Mouse (Mus musculus) CH12.LX (cell line): ENCODE data around the gene Plekha5. TPM values are rescaled to one million over a fixed set of nuclear protein-coding genes. Genes with fewer than 3 reads are reported as not detected.

Experiments
- DNase-seq: peaks from one replicate; pipeline ENCODE4 v3.0.0-alpha.2; 2013; ENCODE audit errors: extremely low read depth
- H3K27ac ChIP-seq: 2 replicates; pipeline ENCODE4 v1.5.1; 2012; ENCODE audit warnings: low read depth, mild to moderate bottlenecking, control low read depth, moderate library complexity; ENCODE audit not compliant: insufficient read depth
- H3K27me3 ChIP-seq: replicated peaks from 2 replicates; pipeline ENCODE3; 2012; ENCODE audit warnings: inconsistent platforms
- H3K36me3 ChIP-seq, 2 experiments: replicated peaks in 1 of 2; 2 replicates each; pipeline versions ENCODE3 to v1.6.1; 2012; ENCODE audit warnings: inconsistent platforms in 1 of 2, low read length in 1 of 2, mild to moderate bottlenecking in 1 of 2, mixed read lengths in 1 of 2, moderate library complexity in 1 of 2; ENCODE audit not compliant: control insufficient read depth in 1 of 2, insufficient read depth in 1 of 2
- H3K4me1 ChIP-seq, 2 experiments: 2 replicates each; pipeline ENCODE4 v1.6.1; 2012; ENCODE audit warnings: inconsistent platforms in 1 of 2, moderate library complexity in 1 of 2; ENCODE audit not compliant: insufficient read depth in 2 of 2, control insufficient read depth in 1 of 2
- H3K4me2 ChIP-seq: 2 replicates; pipeline ENCODE4 v1.6.1; 2012; ENCODE audit warnings: low read depth, mild to moderate bottlenecking, control low read depth; ENCODE audit not compliant: poor library complexity, insufficient read depth, severe bottlenecking
- H3K4me3 ChIP-seq, 3 experiments: fragments of 150-350 bp in 1 of 3; sonication (generic) in 1 of 3; replicated peaks in 1 of 3; 2 replicates each; pipeline versions ENCODE3 to v1.5.1; 2011 to 2012; ENCODE audit warnings: low read depth in 2 of 3, low read length in 2 of 3, mild to moderate bottlenecking in 2 of 3, moderate library complexity in 2 of 3, control low read depth in 1 of 3, improper control_type of control experiment in 1 of 3, inconsistent platforms in 1 of 3, mixed read lengths in 1 of 3; ENCODE audit not compliant: poor library complexity in 1 of 3
- H3K79me2 ChIP-seq: replicated peaks from 2 replicates; pipeline ENCODE4 v1.6.1; 2012; ENCODE audit warnings: mild to moderate bottlenecking, moderate library complexity; ENCODE audit not compliant: control insufficient read depth, poor library complexity, insufficient read depth, severe bottlenecking; ENCODE audit errors: extremely low read depth
- H3K9ac ChIP-seq: 2 replicates; pipeline ENCODE4 v1.6.1; 2012; ENCODE audit warnings: low read depth, mild to moderate bottlenecking, control low read depth, moderate library complexity; ENCODE audit not compliant: insufficient read depth
- H3K9me3 ChIP-seq: replicated peaks from 2 replicates; pipeline ENCODE3; 2012; ENCODE audit warnings: low read length, inconsistent platforms, mixed read lengths
- BHLHE40 ChIP-seq: IDR thresholded peaks from 2 replicates; pipeline ENCODE4 v1.6.1; 2011; ENCODE audit warnings: mild to moderate bottlenecking, low read depth, low read length, improper control_type of control experiment
- CHD1 ChIP-seq: IDR thresholded peaks from 2 replicates; pipeline ENCODE4 v1.6.1; 2012; ENCODE audit warnings: low read depth, low read length, improper control_type of control experiment, inconsistent platforms
- E2F4 ChIP-seq: IDR thresholded peaks from 2 replicates; pipeline ENCODE4 v1.6.1; 2011; ENCODE audit warnings: low read depth, low read length, improper control_type of control experiment; ENCODE audit not compliant: insufficient replicate concordance
- EP300 ChIP-seq: IDR thresholded peaks from 2 replicates; pipeline ENCODE4 v1.6.1; 2011; ENCODE audit warnings: low read length, improper control_type of control experiment
- ETS1 ChIP-seq: conservative IDR thresholded peaks from 2 replicates; pipeline ENCODE4 v1.6.1; 2012; ENCODE audit warnings: low read depth, mild to moderate bottlenecking, inconsistent platforms, low read length, improper control_type of control experiment, moderate library complexity
- MAX ChIP-seq: IDR thresholded peaks from 2 replicates; pipeline ENCODE4 v1.6.1; 2011; ENCODE audit warnings: low read length, improper control_type of control experiment
- MAZ ChIP-seq: IDR thresholded peaks from 2 replicates; pipeline ENCODE4 v1.6.1; 2012; ENCODE audit warnings: low read depth, mild to moderate bottlenecking, inconsistent platforms, low read length, improper control_type of control experiment, moderate library complexity
- PAX5 ChIP-seq: IDR thresholded peaks from 2 replicates; pipeline ENCODE4 v1.6.1; 2012; ENCODE audit warnings: low read length, inconsistent platforms, mixed read lengths
- POLR2A ChIP-seq: IDR thresholded peaks from 2 replicates; pipeline ENCODE4 v1.6.1; 2011; ENCODE audit warnings: low read depth, mild to moderate bottlenecking, improper control_type of control experiment, low read length
- POLR2AphosphoS2 ChIP-seq: IDR thresholded peaks from 2 replicates; pipeline ENCODE4 v1.6.1; 2011; ENCODE audit warnings: low read depth, low read length, improper control_type of control experiment
- RAD21 ChIP-seq: IDR thresholded peaks from 2 replicates; pipeline ENCODE4 v1.6.1; 2011; ENCODE audit warnings: low read depth, mild to moderate bottlenecking, low read length, improper control_type of control experiment, moderate library complexity
- RCOR1 ChIP-seq: conservative IDR thresholded peaks from 2 replicates; pipeline ENCODE4 v1.6.1; 2012; ENCODE audit warnings: low read depth, mild to moderate bottlenecking, inconsistent platforms, low read length, improper control_type of control experiment
- SMC3 ChIP-seq: IDR thresholded peaks from 2 replicates; pipeline ENCODE4 v1.6.1; 2011; ENCODE audit warnings: low read depth, low read length, improper control_type of control experiment
- TBP ChIP-seq: conservative IDR thresholded peaks from 2 replicates; pipeline ENCODE4 v1.6.1; 2011; ENCODE audit warnings: low read depth, low read length, improper control_type of control experiment
- TCF12 ChIP-seq: IDR thresholded peaks from 2 replicates; pipeline ENCODE4 v1.6.1; 2014; ENCODE audit warnings: low read depth, mild to moderate bottlenecking, inconsistent platforms, low read length, improper control_type of control experiment
- UBTF ChIP-seq: IDR thresholded peaks from 2 replicates; pipeline ENCODE4 v1.6.1; 2012; ENCODE audit warnings: low read depth, mild to moderate bottlenecking, inconsistent platforms, low read length, improper control_type of control experiment, moderate library complexity
- USF1 ChIP-seq: IDR thresholded peaks from 2 replicates; pipeline ENCODE4 v1.6.1; 2014; ENCODE audit warnings: low read depth, mild to moderate bottlenecking, inconsistent platforms, low read length, improper control_type of control experiment
- USF2 ChIP-seq: conservative IDR thresholded peaks from 2 replicates; pipeline ENCODE4 v1.6.1; 2011; ENCODE audit warnings: low read depth, low read length, improper control_type of control experiment
- ZC3H11A ChIP-seq: IDR thresholded peaks from 2 replicates; pipeline ENCODE4 v1.6.1; 2012; ENCODE audit warnings: low read depth, mild to moderate bottlenecking, inconsistent platforms, low read length, improper control_type of control experiment
- ZKSCAN1 ChIP-seq: IDR thresholded peaks from 2 replicates; pipeline ENCODE4 v1.6.1; 2012; ENCODE audit warnings: low read depth, inconsistent platforms, low read length, improper control_type of control experiment, borderline replicate concordance
- ZMIZ1 ChIP-seq: IDR thresholded peaks from 2 replicates; pipeline ENCODE4 v1.6.1; 2012; ENCODE audit warnings: low read depth, mild to moderate bottlenecking, inconsistent platforms, low read length, improper control_type of control experiment
- ZNF384 ChIP-seq: IDR thresholded peaks from 2 replicates; pipeline ENCODE4 v1.6.1; 2012; ENCODE audit warnings: low read depth, low read length, improper control_type of control experiment, inconsistent platforms
- dilution Hi-C: fragments of 300-500 bp; cut with MboI; formaldehyde crosslinking; loops from 2 replicates; pipeline ENCODE4 v1.14.3; 2020; ENCODE audit warnings: low sequenced_read_pairs; ENCODE audit not compliant: extremely low pct_unique_long_range_greater_than_20kb, extremely low pct_ligation_motif_present
- in situ Hi-C: fragments of 300-500 bp; cut with MboI; formaldehyde crosslinking; loops from 3 replicates; pipeline ENCODE4 v1.14.3; 2019; ENCODE audit warnings: low sequenced_read_pairs, low pct_ligation_motif_present, low pct_unique_long_range_greater_than_20kb, mixed read lengths
- polyA plus RNA-seq: library from polyadenylated mRNA; unstranded; fragments of >175 nt; gene quantifications from 2 replicates; pipeline ENCODE4 v1.2.1, GENCODE M21; 2012; ENCODE audit warnings: low read depth; ENCODE audit not compliant: insufficient read length
- total RNA-seq, 2 experiments: library from RNA; depleted of rRNA; stranded (reverse); fragments of 300-350 nt in 1 of 2; fragments of >200 nt in 1 of 2; gene quantifications; 2 replicates each; pipeline ENCODE4 v1.2.3; 2012 to 2014

Plekha5 gene
- total and polyA plus RNA-seq, 3 experiments, result 0.12 to 0.38 (median 0.27) TPM

DNA sequence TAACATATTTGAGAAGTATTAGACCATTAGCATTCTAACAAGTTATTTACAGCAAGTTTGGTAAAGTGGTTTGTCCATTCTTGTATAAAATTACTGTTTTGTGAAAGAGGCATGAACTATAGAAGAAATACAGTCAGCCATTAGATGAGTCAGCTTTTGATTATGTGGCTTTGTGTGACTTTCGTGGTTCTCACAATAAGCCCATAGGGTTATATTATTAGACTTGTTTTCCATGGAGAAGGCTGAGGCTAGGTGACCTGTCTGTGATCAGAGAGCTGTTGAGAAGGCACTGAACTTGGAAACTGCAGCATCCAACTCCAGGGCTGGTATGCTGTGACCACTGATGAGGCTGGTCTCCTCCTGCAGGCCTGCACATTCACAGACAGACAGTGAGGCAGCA is 88.2 kb downstream of the Plekha5 start:
- Histone ChIP-seq H3K4me2 (no peak overlapping the region), H3K27ac (no peak overlapping the region), H3K4me1 (no peaks in the 10 kb centered on the region), H3K4me3 (no peak overlapping the region), H3K9ac (no peak overlapping the region), H3K27me3 (no peaks in the 10 kb centered on the region), H3K36me3 (no peaks in the 10 kb centered on the region), H3K9me3 (no peaks in the 10 kb centered on the region), H3K79me2 (no peaks in the 10 kb centered on the region)
- TF ChIP-seq SMC3, result no peak
- no peak for TF ChIP-seq ZC3H11A
- TF ChIP-seq TCF12, result no peak
- no peak for TF ChIP-seq POLR2A
- TF ChIP-seq TBP, result no peak
- no peak for TF ChIP-seq ETS1
- TF ChIP-seq USF1, result no peak
- no peak for TF ChIP-seq UBTF
- no peak for TF ChIP-seq MAZ
- TF ChIP-seq BHLHE40, result no peak
- no peak for TF ChIP-seq ZNF384
- no peak for TF ChIP-seq ZMIZ1
- no peak for TF ChIP-seq USF2
- no peak for TF ChIP-seq E2F4
- TF ChIP-seq ZKSCAN1, result no peak
- no peak for TF ChIP-seq PAX5
- no peak for TF ChIP-seq CHD1
- no peak for TF ChIP-seq MAX
- DNase-seq, result no peak
- dilution Hi-C loops, result no loop called here
- in situ Hi-C loops, result no loop called here

GRCm38 (mm10) chr6:140512427-140512826 is 88.6 kb downstream of the Plekha5 start:
- dilution Hi-C loops (no loop called here), in situ Hi-C loops (no loop called here)
- Histone ChIP-seq H3K9ac (no peak overlapping the region), H3K9me3 (no peaks in the 10 kb centered on the region), H3K4me1 (no peaks in the 10 kb centered on the region), H3K36me3 (no peaks in the 10 kb centered on the region), H3K79me2 (no peaks in the 10 kb centered on the region), H3K4me2 (no peak overlapping the region), H3K27me3 (no peaks in the 10 kb centered on the region), H3K4me3 (no peak overlapping the region), H3K27ac (no peak overlapping the region)
- no peak for DNase-seq
- no peak for TF ChIP-seq RAD21
- no peak for TF ChIP-seq RCOR1
- no peak for TF ChIP-seq ZNF384
- no peak for TF ChIP-seq CHD1
- no peak for TF ChIP-seq POLR2AphosphoS2
- TF ChIP-seq EP300, result no peak
